Mouse (Mus musculus) right cerebral cortex, postnatal 14 days (tissue): Measurements from ENCODE around the gene Tom1l2.
A peak's percentile ranks its signal among the peaks of the same experiment; 100 is the strongest.

Source experiments
- DNase-seq: peaks from one replicate; pipeline ENCODE4 v3.0.0; 2022

Tom1l2 gene

GRCm38 (mm10) chr11:60197998-60198619 is 154.6 kb downstream of the Tom1l2 start:
- no peak for DNase-seq

- no peak for DNase-seq
Observed at GRCm38 (mm10) chr11:60196344-60196743, 156.4 kb downstream of the Tom1l2 start.

- DNase-seq: no peak
Observed at GRCm38 (mm10) chr11:60195108-60195507, 157.6 kb downstream of the Tom1l2 start.

- no peak for DNase-seq
Observed at GRCm38 (mm10) chr11:60193556-60193955, 159.1 kb downstream of the Tom1l2 start.

GRCm38 (mm10) chr11:60192534-60192933 is 160.2 kb downstream of the Tom1l2 start:
- DNase-seq: no peak

- DNase-seq: no peak
Observed at GRCm38 (mm10) chr11:60190055-60190641, 162.6 kb downstream of the Tom1l2 start.

GRCm38 (mm10) chr11:60189501-60190040 is 163.1 kb downstream of the Tom1l2 start:
- no peak for DNase-seq

- DNase-seq: no peak
Observed at GRCm38 (mm10) chr11:60188275-60188853, 164.3 kb downstream of the Tom1l2 start.

- DNase-seq: no peak
Observed at GRCm38 (mm10) chr11:60187070-60187469, 165.6 kb downstream of the Tom1l2 start.

- DNase-seq: peak; percentile 45
Observed at GRCm38 (mm10) chr11:60185396-60186231, 167.1 kb downstream of the Tom1l2 start.

GRCm38 (mm10) chr11:60184346-60185325 is 168.1 kb downstream of the Tom1l2 start:
- DNase-seq: no peak

GRCm38 (mm10) chr11:60182741-60183140 is 170.0 kb downstream of the Tom1l2 start:
- DNase-seq: no peak

- DNase-seq: no peak
Observed at GRCm38 (mm10) chr11:60182116-60182670, 170.5 kb downstream of the Tom1l2 start.

GRCm38 (mm10) chr11:60178506-60178905 is 174.2 kb downstream of the Tom1l2 start:
- DNase-seq: no peak

GRCm38 (mm10) chr11:60178005-60178404 is 174.7 kb downstream of the Tom1l2 start:
- no peak for DNase-seq

GRCm38 (mm10) chr11:60176975-60177657 is 175.6 kb downstream of the Tom1l2 start:
- peak; percentile 79 for DNase-seq
